Mouse (Mus musculus) kidney, embryonic 16.5 days (tissue): ENCODE measurements around the gene 4930438A08Rik. TPM values are rescaled to one million over a fixed set of nuclear protein-coding genes. Genes with fewer than 3 reads are reported as not detected.
"Not testable (repeated sequence)": the region's sequence is repeated elsewhere in the genome, so short reads cannot be mapped to it uniquely, and the experiment has no call there.

Experiments used
- ATAC-seq: fragments of 200-750 bp; cut with Nextera tagmentation; 2 replicates; pipeline ENCODE4 v1.8.0; 2017; ENCODE audit warnings: moderate TSS enrichment; ENCODE audit not compliant: low FRiP score, low TSS enrichment
- H3K27ac ChIP-seq: fragments of 300-500 bp; sonication (generic); 2 replicates; pipeline ENCODE4 v1.5.1; 2014; ENCODE audit warnings: low read length
- H3K27me3 ChIP-seq: fragments of 300-500 bp; sonication (generic); 2 replicates; pipeline ENCODE4 v1.6.1; 2014; ENCODE audit warnings: low read length, control low read depth, mixed read lengths; ENCODE audit not compliant: insufficient read depth
- H3K36me3 ChIP-seq: fragments of 300-500 bp; sonication (generic); 2 replicates; pipeline ENCODE4 v1.6.1; 2014; ENCODE audit warnings: low read length, control low read depth, mixed read lengths; ENCODE audit not compliant: insufficient read depth
- H3K4me1 ChIP-seq: fragments of 300-500 bp; sonication (generic); 2 replicates; pipeline ENCODE4 v1.6.1; 2014; ENCODE audit warnings: low read length, control low read depth, mixed read lengths; ENCODE audit not compliant: insufficient read depth
- H3K4me2 ChIP-seq: fragments of 300-500 bp; sonication (generic); replicated peaks from 2 replicates; pipeline ENCODE4 v1.6.1; 2014; ENCODE audit warnings: low read depth, low read length
- H3K4me3 ChIP-seq: fragments of 300-500 bp; sonication (generic); 2 replicates; pipeline ENCODE4 v1.5.1; 2014; ENCODE audit warnings: mild to moderate bottlenecking, low read length
- H3K9ac ChIP-seq: fragments of 300-500 bp; sonication (generic); replicated peaks from 2 replicates; pipeline ENCODE4 v1.6.1; 2014; ENCODE audit warnings: low read length
- H3K9me3 ChIP-seq: fragments of 300-500 bp; sonication (generic); 2 replicates; pipeline ENCODE4 v1.6.1; 2016; ENCODE audit warnings: low read length, control low read depth
- WGBS: fragments of 180-500 bp; shearing (Covaris S2); extraction: QIAGEN DNeasy Blood & Tissue Kit; methylation state at CpG from one replicate; pipeline ENCODE4 v1.1.7; 2014; 5-methylcytosine and 5-hydroxymethylcytosine counted together
- polyA plus RNA-seq: library from polyadenylated mRNA; unstranded; fragments of >200 nt; fragmentation: Nextera tagmentation; extraction: Ambion mirVana; gene quantifications from 2 replicates; pipeline ENCODE4 v1.2.1, GENCODE M21; 2015

Gene 4930438A08Rik
- polyA plus RNA-seq, 1 experiment from 2014 or later: not detected

DNA sequence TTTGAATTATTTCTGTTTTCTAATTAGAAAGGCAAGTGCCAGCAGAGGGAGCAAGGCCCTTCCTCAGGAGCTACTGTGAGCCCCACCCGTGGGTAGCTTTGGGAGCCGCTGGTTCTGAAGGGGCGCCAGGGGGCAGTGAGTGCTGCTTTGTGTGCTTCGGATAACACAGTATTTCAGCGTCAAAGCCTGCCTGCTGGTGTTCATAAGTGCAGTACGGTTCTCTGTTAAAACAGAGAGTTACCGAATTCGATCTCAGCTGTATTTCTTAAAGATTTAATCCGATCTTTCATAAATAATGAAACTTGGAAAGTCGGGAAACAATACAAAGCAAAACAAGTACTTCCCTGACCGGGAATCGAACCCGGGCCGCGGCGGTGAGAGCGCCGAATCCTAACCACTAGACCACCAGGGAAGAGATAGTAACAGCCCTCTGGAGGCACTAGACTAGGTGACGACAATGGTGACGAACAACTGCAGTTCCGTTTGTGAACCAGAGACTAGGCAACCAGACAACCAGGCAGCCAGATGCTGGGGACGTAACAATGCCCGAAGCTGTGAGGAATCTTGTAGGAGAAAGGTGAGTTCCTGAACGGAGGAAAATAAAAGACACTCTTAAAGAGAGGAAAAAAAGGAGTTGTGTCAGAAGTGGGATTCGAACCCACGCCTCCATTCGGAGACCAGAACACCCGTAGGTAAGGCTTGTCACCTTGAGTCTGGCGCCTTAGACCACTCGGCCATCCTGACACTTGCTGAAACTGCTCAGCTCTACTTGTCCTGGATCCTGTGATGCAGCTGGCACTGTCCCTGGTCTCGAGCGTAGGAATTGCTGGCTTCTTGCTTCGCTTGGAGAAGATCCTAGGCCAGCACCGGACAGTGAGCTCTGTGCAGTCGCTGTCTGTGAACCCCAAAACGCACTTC is 27.5 kb downstream of the 4930438A08Rik start:
- Histone ChIP-seq H3K27me3 (no peaks in the 10 kb centered on the region), H3K4me3 (peak overlapping the region; percentile 67), H3K9ac (peak overlapping the region; percentile 76), H3K4me2 (peak overlapping the region; percentile 67), H3K4me1 (peaks cover 13% of the 10 kb centered on the region), H3K27ac (peak overlapping the region; percentile 96), H3K9me3 (no peaks in the 10 kb centered on the region), H3K36me3 (no peaks in the 10 kb centered on the region)
- peak; percentile 93 for ATAC-seq
- under 1% methylated on average over 36 of the region's 36 CpGs for WGBS

DNA sequence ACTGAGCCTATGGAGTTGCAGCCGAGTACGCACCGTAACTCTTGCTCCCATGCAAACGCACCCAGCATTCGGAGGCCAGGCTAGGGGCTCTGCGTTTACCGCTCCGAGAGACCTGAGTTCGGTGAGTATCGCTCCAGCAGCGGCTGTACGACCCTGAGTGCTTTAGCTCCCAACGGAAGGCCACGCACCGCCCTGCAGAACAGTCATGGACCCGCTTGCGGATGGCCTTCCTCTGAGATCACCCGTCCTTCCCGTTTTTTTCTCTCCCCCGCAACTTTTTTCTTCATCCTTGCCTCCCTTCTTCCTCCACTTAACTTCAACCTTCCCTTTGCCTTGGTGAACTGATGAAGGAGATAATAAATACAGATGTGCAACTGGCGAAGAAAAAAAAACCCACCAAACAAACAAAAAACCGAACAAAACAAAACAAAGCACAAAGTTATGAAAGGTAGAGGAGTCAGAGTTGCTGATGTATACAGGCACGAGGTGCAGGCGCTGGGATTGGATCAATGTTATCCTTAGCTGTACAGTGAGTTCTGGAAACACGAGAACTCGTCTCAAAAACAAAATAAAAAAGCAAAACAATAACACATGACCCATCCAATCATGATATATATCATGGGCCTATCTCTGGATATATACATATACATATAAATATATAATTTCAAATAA is 28.3 kb downstream of the 4930438A08Rik start:
- under 1% methylated on average over 26 of the region's 26 CpGs for WGBS

DNA sequence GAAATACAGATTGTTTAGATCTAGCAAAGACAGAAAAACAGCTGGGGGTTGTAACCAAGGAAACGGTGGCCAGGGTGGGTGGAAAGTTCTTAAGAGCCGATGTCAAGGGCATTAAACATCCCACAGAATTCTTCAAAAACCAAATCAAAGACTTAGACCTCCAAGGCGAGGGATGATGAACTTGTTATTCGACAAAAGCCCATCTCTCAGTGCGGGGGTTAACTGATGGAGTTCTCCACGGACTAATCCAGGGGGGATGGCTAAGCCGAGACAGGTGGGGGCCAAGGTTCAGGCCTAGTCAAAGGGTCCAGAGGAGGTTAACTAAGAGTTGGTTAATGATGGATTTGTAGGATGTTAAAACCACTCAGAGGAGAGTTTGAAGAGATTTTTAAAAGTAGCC is 29.0 kb downstream of the 4930438A08Rik start:
- Histone ChIP-seq H3K4me3 (no peak overlapping the region), H3K9me3 (no peaks in the 10 kb centered on the region), H3K27ac (no peak overlapping the region), H3K9ac (no peak overlapping the region), H3K4me2 (peak overlapping the region; percentile 45), H3K4me1 (peaks cover 17% of the 10 kb centered on the region), H3K27me3 (no peaks in the 10 kb centered on the region), H3K36me3 (no peaks in the 10 kb centered on the region)
- 20% methylated on average over 7 of the region's 7 CpGs for WGBS
- ATAC-seq: no peak

More for the DNA sequence above, 28.3 kb downstream of the 4930438A08Rik start:
- Histone ChIP-seq H3K9ac (peak overlapping the region; percentile 76), H3K36me3 (no peaks in the 10 kb centered on the region), H3K4me3 (peak overlapping the region; percentile 67), H3K9me3 (no peaks in the 10 kb centered on the region), H3K27ac (peak overlapping the region; percentile 96), H3K4me1 (peaks cover 14% of the 10 kb centered on the region), H3K4me2 (peak overlapping the region; percentile 67), H3K27me3 (no peaks in the 10 kb centered on the region)
- ATAC-seq: peak; percentile 72

GRCm38 (mm10) chr11:58305299-58305698 is 30.7 kb downstream of the 4930438A08Rik start:
- WGBS: 94% methylated on average over 8 of the region's 8 CpGs
- not testable (repeated sequence) for ATAC-seq, H3K4me3 ChIP-seq, H3K27ac ChIP-seq, H3K9me3 ChIP-seq, H3K36me3 ChIP-seq, H3K9ac ChIP-seq, H3K27me3 ChIP-seq, H3K4me2 ChIP-seq
- peaks cover 17% of the 10 kb centered on the region for H3K4me1 ChIP-seq

DNA sequence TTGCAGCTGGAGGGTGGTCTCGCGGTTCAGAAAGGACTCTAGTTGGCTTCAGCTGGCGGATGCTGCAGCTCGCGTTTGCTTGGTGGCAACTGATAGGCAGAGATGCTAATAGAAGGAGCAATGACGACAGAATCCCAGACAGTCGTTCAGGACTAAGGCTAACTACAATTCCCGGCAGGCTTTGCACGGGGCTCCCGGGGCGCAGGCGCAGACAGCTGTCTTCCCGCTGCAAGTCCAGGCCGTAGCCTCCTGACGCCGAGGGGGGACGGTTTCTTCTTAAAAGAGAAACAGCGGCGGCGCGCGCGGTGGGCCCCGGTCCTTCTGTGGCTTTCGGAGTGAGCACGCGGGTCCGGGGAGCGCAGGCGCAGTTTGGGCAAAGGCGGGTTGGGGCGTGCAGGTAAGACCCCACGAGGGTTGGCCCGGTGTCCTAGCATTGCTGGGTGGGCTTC is 32.3 kb downstream of the 4930438A08Rik start, which contains the start of gene Zfp692:
Zfp692 (plus strand) TSS at position 210 of the 449 bp plus-strand sequence.
- Histone ChIP-seq H3K9me3 (no peaks in the 10 kb centered on the region), H3K27ac (peak within 1 kb of the TSS; percentile 88), H3K4me3 (peak within 1 kb of the TSS; percentile 63), H3K36me3 (peaks cover 9% of the 10 kb centered on the region; the same call in 1 of the 2 replicates), H3K4me1 (peaks cover 14% of the 10 kb centered on the region), H3K4me2 (peak within 1 kb of the TSS; percentile 96), H3K27me3 (no peaks in the 10 kb centered on the region), H3K9ac (peak within 1 kb of the TSS; percentile 78)
- WGBS: under 1% methylated on average over 34 of the region's 34 CpGs
- ATAC-seq: peak; percentile 74

DNA sequence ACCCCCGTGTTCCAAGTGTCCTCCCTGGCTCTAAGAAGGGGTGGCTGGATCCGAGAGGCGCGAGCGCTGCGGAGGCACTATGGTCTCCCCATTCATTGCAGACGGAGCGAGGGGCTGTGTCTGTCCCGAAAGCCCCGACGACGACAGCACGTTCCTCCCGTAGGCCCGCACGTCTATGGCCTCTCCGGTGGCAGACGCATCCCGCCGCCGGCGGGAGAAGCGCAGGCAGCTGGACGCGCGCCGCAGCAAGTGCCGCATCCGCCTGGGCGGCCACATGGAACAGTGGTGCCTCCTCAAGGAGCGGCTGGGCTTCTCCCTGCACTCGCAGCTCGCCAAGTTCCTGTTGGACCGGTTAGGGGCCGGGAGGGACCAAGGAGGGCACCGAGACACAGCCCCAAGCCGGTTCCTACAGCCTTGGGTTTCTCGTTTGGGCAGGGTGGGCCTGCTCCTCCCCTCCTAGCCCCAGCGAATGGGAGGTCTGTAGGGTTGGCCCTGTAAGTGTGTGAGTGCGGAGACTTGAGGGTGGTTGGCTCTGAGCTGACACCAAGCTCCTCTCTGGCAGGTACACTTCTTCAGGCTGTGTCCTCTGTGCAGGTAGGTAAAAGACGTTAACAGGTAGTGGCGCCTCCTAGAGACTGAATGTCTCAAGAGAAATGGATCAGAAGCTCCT is 32.9 kb downstream of the 4930438A08Rik start:
- no peaks in the 10 kb centered on the region for H3K27me3 ChIP-seq
- peak overlapping the region; percentile 88 for H3K27ac ChIP-seq
- peak overlapping the region; percentile 63 for H3K4me3 ChIP-seq
- peak overlapping the region; percentile 96 for H3K4me2 ChIP-seq
- H3K9ac ChIP-seq: peak overlapping the region; percentile 78
- peak; percentile 78 for ATAC-seq
- peaks cover 14% of the 10 kb centered on the region for H3K4me1 ChIP-seq
- H3K36me3 ChIP-seq: peaks cover 9% of the 10 kb centered on the region; the same call in 1 of the 2 replicates
- no peaks in the 10 kb centered on the region for H3K9me3 ChIP-seq
- WGBS: under 1% methylated on average over 42 of the region's 42 CpGs

DNA sequence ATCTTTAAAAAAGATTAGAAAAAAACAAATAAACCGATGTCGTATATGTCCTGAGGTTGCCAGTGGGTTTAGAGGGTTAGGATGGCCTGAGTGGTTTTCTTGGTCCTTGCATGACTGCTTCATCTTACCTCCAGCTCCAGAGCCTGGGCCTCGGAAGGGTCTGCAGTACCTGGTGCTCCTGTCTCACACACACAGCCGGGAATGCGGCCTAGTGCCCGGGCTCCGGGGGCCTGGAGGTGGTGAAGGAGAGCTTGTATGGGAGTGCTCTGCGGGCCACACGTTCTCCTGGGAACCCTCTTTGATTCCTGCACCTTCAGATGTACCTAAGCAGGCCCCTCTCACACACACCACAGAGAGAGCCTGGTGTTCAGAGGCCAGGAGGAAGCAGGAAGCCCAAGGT is 34.1 kb downstream of the 4930438A08Rik start:
- Histone ChIP-seq H3K4me1 (peaks cover 11% of the 10 kb centered on the region), H3K4me2 (no peak overlapping the region), H3K9me3 (no peaks in the 10 kb centered on the region), H3K27me3 (no peaks in the 10 kb centered on the region), H3K9ac (no peak overlapping the region), H3K27ac (no peak overlapping the region), H3K36me3 (peaks cover 9% of the 10 kb centered on the region; the same call in 1 of the 2 replicates), H3K4me3 (no peak overlapping the region)
- ATAC-seq: no peak
- WGBS: 93% methylated on average over 9 of the region's 9 CpGs

DNA sequence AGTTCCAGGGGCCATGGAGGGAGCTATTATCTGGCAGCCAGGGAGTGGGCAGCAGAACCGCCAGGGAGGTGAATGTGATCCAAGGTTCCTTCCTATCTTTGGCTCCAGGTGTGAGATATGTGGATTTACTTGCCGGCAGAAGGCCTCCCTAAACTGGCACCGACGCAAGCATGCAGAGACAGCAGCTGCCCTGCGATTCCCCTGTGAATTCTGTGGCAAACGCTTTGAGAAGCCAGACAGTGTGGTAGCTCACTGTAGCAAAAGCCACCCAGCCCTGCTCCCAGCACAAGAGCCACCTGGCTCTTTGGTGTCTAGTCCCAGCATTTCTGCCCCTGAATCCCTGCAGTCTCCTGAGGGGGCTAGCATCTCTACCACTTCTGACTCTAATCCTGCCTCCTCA is 39.5 kb downstream of the 4930438A08Rik start:
- no peaks in the 10 kb centered on the region for H3K4me1 ChIP-seq
- no peak overlapping the region for H3K9ac ChIP-seq
- H3K27ac ChIP-seq: no peak overlapping the region
- H3K4me3 ChIP-seq: no peak overlapping the region
- no peaks in the 10 kb centered on the region for H3K9me3 ChIP-seq
- WGBS: 90% methylated on average over 6 of the region's 6 CpGs
- H3K4me2 ChIP-seq: no peak overlapping the region
- no peaks in the 10 kb centered on the region for H3K27me3 ChIP-seq
- ATAC-seq: no peak
- peaks cover 49% of the 10 kb centered on the region for H3K36me3 ChIP-seq

- H3K36me3 ChIP-seq: peaks cover 52% of the 10 kb centered on the region
These were observed 41.1 kb downstream of the 4930438A08Rik start for GRCm38 (mm10) chr11:58315536-58316168.

More at GRCm38 (mm10) chr11:58315536-58316168, 41.1 kb downstream of the 4930438A08Rik start:
- Histone ChIP-seq H3K9me3 (no peaks in the 10 kb centered on the region), H3K4me1 (no peaks in the 10 kb centered on the region), H3K4me3 (no peak overlapping the region), H3K27ac (no peak overlapping the region), H3K27me3 (no peaks in the 10 kb centered on the region), H3K4me2 (no peak overlapping the region), H3K9ac (no peak overlapping the region)
- 94% methylated on average over 5 of the region's 5 CpGs for WGBS
- no peak for ATAC-seq
